ENCODE assay signal across 8 mouse cellular contexts in the genomic region with DNA sequence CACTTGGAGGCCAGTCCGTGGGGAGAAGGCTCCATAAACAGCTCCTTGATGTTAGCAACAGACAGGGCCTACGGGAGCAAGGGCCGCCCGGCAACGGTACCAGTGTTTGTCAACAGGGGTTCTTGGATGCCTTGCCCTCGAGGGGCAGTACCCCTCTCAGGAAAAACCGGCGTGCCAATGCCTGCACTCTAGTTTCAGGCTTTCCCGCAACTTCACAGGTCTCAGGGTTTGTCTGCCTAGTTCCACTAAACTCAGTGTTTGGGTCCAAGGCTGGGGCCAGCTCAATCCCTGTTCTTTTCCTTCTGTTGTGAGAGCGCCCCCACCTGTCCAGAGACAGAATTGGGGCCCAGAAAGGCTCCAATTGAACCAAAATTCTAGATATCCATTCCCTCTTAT. TPM values are rescaled to one million over a fixed set of nuclear protein-coding genes. Genes with fewer than 3 reads are reported as not detected.
DNase-seq lines count a peak whose midpoint lies in the region; ATAC-seq and TF ChIP-seq lines count a peak whose summit lies in the region.

No protein-coding gene starts in this region.

- TF ChIP-seq CTCF in cortical plate, adult 2 months (IDR thresholded peaks at IDR 0.05; ENCODE audit: extremely low read depth, insufficient read depth, low read length) = peak; percentile 49
- TF ChIP-seq CTCF in spleen, adult 2 months (IDR thresholded peaks at IDR 0.05; ENCODE audit: extremely low read depth, insufficient read depth, insufficient read length, insufficient replicate concordance) = peak; percentile 55; the same call in 1 of the 2 replicates

- peak overlapping the region; percentile 77 for H3K9ac ChIP-seq in intestine, embryonic 16.5 days (ENCODE audit: low read depth, low read length)

- H3K4me3 ChIP-seq in cortical plate, adult 2 months (ENCODE audit: insufficient read depth, low read length) = peak overlapping the region; percentile 50
- H3K4me3 ChIP-seq in intestine, embryonic 16.5 days (ENCODE audit: low read length) = peak overlapping the region; percentile 68
- H3K4me3 ChIP-seq in limb, embryonic 10.5 days = peak overlapping the region; percentile 73
- peak overlapping the region; percentile 75 for H3K4me3 ChIP-seq in midbrain, embryonic 10.5 days
- H3K4me3 ChIP-seq in spleen, adult 2 months (ENCODE audit: extremely low read depth, insufficient read depth, insufficient read length) = peak overlapping the region; percentile 72

- peak overlapping the region; percentile 83 for H3K4me2 ChIP-seq in intestine, embryonic 16.5 days (ENCODE audit: low read depth, low read length)

- DNase-seq in ovary, adult 18-20 months (ENCODE audit: low spot score) = peak; percentile 60
- no peak for DNase-seq in ovary, postnatal 10 days (ENCODE audit: low spot score)
- peak; percentile 81 for DNase-seq in gastrocnemius, postnatal 14 days
- no peak for DNase-seq in limb, embryonic 10.5 days (ENCODE audit: low spot score)
- DNase-seq in midbrain, embryonic 10.5 days (ENCODE audit: low spot score) = peak; percentile 80
- peak; percentile 50 to 63 for DNase-seq in spleen, adult 2 months (ENCODE audit: low read depth in 1 of 2, low spot score in 2 of 2)

- intact Hi-C loops in gastrocnemius, postnatal 14 days (cut with DNase I; ENCODE audit: low total_unique reads) = no loop called here

- no peaks in the 10 kb centered on the region for H3K27me3 ChIP-seq in intestine, embryonic 16.5 days (replicated peaks; ENCODE audit: control insufficient read depth, insufficient read depth, low read length)
- no peaks in the 10 kb centered on the region for H3K27me3 ChIP-seq in limb, embryonic 10.5 days (ENCODE audit: low read depth, poor library complexity, severe bottlenecking)
- no peaks in the 10 kb centered on the region for H3K27me3 ChIP-seq in midbrain, embryonic 10.5 days (ENCODE audit: low read depth, poor library complexity, severe bottlenecking)
- no peaks in the 10 kb centered on the region for H3K27me3 ChIP-seq in spleen, adult 2 months (ENCODE audit: control insufficient read depth, insufficient read depth, low read length)

- ATAC-seq in intestine, embryonic 16.5 days = peak; percentile 58

- H3K36me3 ChIP-seq in intestine, embryonic 16.5 days (ENCODE audit: control insufficient read depth, insufficient read depth, low read length) = peaks cover 20% of the 10 kb centered on the region
- H3K36me3 ChIP-seq in limb, embryonic 10.5 days = peaks cover 71% of the 10 kb centered on the region
- H3K36me3 ChIP-seq in midbrain, embryonic 10.5 days = peaks cover 77% of the 10 kb centered on the region
- H3K36me3 ChIP-seq in spleen, adult 2 months (ENCODE audit: control insufficient read depth, insufficient read depth, low read length) = peaks cover 12% of the 10 kb centered on the region

- peaks cover 1% of the 10 kb centered on the region; the same call in 1 of the 2 replicates for H3K4me1 ChIP-seq in cortical plate, adult 2 months (ENCODE audit: control insufficient read depth, insufficient read depth, low read length)
- peaks cover 17% of the 10 kb centered on the region for H3K4me1 ChIP-seq in intestine, embryonic 16.5 days (ENCODE audit: control insufficient read depth, insufficient read depth, low read length)
- peaks cover 33% of the 10 kb centered on the region for H3K4me1 ChIP-seq in limb, embryonic 10.5 days
- peaks cover 44% of the 10 kb centered on the region for H3K4me1 ChIP-seq in midbrain, embryonic 10.5 days
- peaks cover 7% of the 10 kb centered on the region for H3K4me1 ChIP-seq in spleen, adult 2 months (ENCODE audit: control insufficient read depth, insufficient read depth, insufficient read length)

- no peaks in the 10 kb centered on the region for H3K9me3 ChIP-seq in intestine, embryonic 16.5 days (ENCODE audit: control insufficient read depth, low read length)
- H3K9me3 ChIP-seq in limb, embryonic 10.5 days (replicated peaks) = no peaks in the 10 kb centered on the region
- no peaks in the 10 kb centered on the region for H3K9me3 ChIP-seq in midbrain, embryonic 10.5 days (replicated peaks)

- TF ChIP-seq POLR2A in cortical plate, adult 2 months (IDR thresholded peaks at IDR 0.05; ENCODE audit: extremely low read depth, insufficient read depth, low read length) = no peak
- no peak for TF ChIP-seq POLR2A in spleen, adult 2 months (IDR thresholded peaks at IDR 0.05; ENCODE audit: low read depth, low read length)

- under 1% methylated on average over 10 of the region's 10 CpGs for WGBS in intestine, embryonic 16.5 days
- under 1% methylated on average over 10 of the region's 10 CpGs for WGBS in limb, embryonic 10.5 days
- WGBS in midbrain, embryonic 10.5 days = under 1% methylated on average over 10 of the region's 10 CpGs
- WGBS in spleen, adult 2 months = 3% methylated on average over 10 of the region's 10 CpGs

- H3K27ac ChIP-seq in cortical plate, adult 2 months (ENCODE audit: insufficient read depth, low read length) = no peak overlapping the region
- peak overlapping the region; percentile 91 for H3K27ac ChIP-seq in intestine, embryonic 16.5 days (ENCODE audit: low read length)
- H3K27ac ChIP-seq in limb, embryonic 10.5 days = peak overlapping the region; percentile 84
- H3K27ac ChIP-seq in midbrain, embryonic 10.5 days (replicated peaks) = peak overlapping the region; percentile 83
- peak overlapping the region; percentile 86 for H3K27ac ChIP-seq in spleen, adult 2 months (ENCODE audit: insufficient read depth, low read length)

RNA-seq across cellular contexts. Expression of gene Ppox, which starts 0.5 kb away (rescaled TPM):
- 72.1 and 76.9 TPM in 2 replicates for polyA plus RNA-seq in cortical plate, adult 2 months (2012; rRNA removed)
- total RNA-seq in gastrocnemius, postnatal 14 days (2021) = 10 to 100 TPM in 1 of 2 experiments, 1 to 10 TPM in 1; 9.6 to 11.8 TPM
- polyA plus RNA-seq in intestine, embryonic 16.5 days (2015; fragmentation: Nextera tagmentation; extraction: Ambion mirVana) = 40.2 and 40.9 TPM in 2 replicates
- polyA plus RNA-seq in limb, embryonic 10.5 days (2016; fragmentation: Nextera tagmentation; extraction: Ambion mirVana) = 48.4 and 62.3 TPM in 2 replicates
- 53.0 and 63.9 TPM in 2 replicates for polyA plus RNA-seq in midbrain, embryonic 10.5 days (2016; fragmentation: Nextera tagmentation; extraction: Ambion mirVana)
- polyA plus RNA-seq in spleen, adult 2 months (2012; rRNA removed) = 64.6 and 66.0 TPM in 2 replicates

RNA-seq across cellular contexts. Expression of gene Usp21, which starts 6.3 kb away (rescaled TPM):
- 70.2 TPM in 2 replicates for polyA plus RNA-seq in cortical plate, adult 2 months (2012; rRNA removed)
- total RNA-seq in gastrocnemius, postnatal 14 days (2021) = 10 to 100 TPM; 13.1 to 13.7 TPM
- polyA plus RNA-seq in intestine, embryonic 16.5 days (2015; fragmentation: Nextera tagmentation; extraction: Ambion mirVana) = 50.8 and 53.2 TPM in 2 replicates
- 107 and 125 TPM in 2 replicates for polyA plus RNA-seq in limb, embryonic 10.5 days (2016; fragmentation: Nextera tagmentation; extraction: Ambion mirVana)
- polyA plus RNA-seq in midbrain, embryonic 10.5 days (2016; fragmentation: Nextera tagmentation; extraction: Ambion mirVana) = 102 and 109 TPM in 2 replicates
- polyA plus RNA-seq in spleen, adult 2 months (2012; rRNA removed) = 40.9 and 46.4 TPM in 2 replicates

RNA-seq across cellular contexts. Expression of gene B4galt3, which starts 11.4 kb away (rescaled TPM):
- polyA plus RNA-seq in cortical plate, adult 2 months (2012; rRNA removed) = 73.7 and 74.1 TPM in 2 replicates
- 1 to 10 TPM; 5.9 to 9.4 TPM for total RNA-seq in gastrocnemius, postnatal 14 days (2021)
- 50.0 and 56.5 TPM in 2 replicates for polyA plus RNA-seq in intestine, embryonic 16.5 days (2015; fragmentation: Nextera tagmentation; extraction: Ambion mirVana)
- 69.0 and 75.1 TPM in 2 replicates for polyA plus RNA-seq in limb, embryonic 10.5 days (2016; fragmentation: Nextera tagmentation; extraction: Ambion mirVana)
- polyA plus RNA-seq in midbrain, embryonic 10.5 days (2016; fragmentation: Nextera tagmentation; extraction: Ambion mirVana) = 63.5 and 69.5 TPM in 2 replicates
- 59.5 and 67.8 TPM in 2 replicates for polyA plus RNA-seq in spleen, adult 2 months (2012; rRNA removed)

RNA-seq across cellular contexts. Expression of gene Ufc1, which starts 13.3 kb away (rescaled TPM):
- polyA plus RNA-seq in cortical plate, adult 2 months (2012; rRNA removed) = 93.9 and 98.8 TPM in 2 replicates
- total RNA-seq in gastrocnemius, postnatal 14 days (2021) = 10 to 100 TPM; 84.3 to 87.2 TPM
- 98.8 and 103 TPM in 2 replicates for polyA plus RNA-seq in intestine, embryonic 16.5 days (2015; fragmentation: Nextera tagmentation; extraction: Ambion mirVana)
- 99.6 and 101 TPM in 2 replicates for polyA plus RNA-seq in limb, embryonic 10.5 days (2016; fragmentation: Nextera tagmentation; extraction: Ambion mirVana)
- 102 and 108 TPM in 2 replicates for polyA plus RNA-seq in midbrain, embryonic 10.5 days (2016; fragmentation: Nextera tagmentation; extraction: Ambion mirVana)
- 9.8 and 11.1 TPM in 2 replicates for polyA plus RNA-seq in spleen, adult 2 months (2012; rRNA removed)

RNA-seq across cellular contexts. Expression of gene Ndufs2, which starts 30.3 kb away (rescaled TPM):
- 202 and 215 TPM in 2 replicates for polyA plus RNA-seq in cortical plate, adult 2 months (2012; rRNA removed)
- total RNA-seq in gastrocnemius, postnatal 14 days (2021) = 100 to 1,000 TPM; 580 to 737 TPM
- polyA plus RNA-seq in intestine, embryonic 16.5 days (2015; fragmentation: Nextera tagmentation; extraction: Ambion mirVana) = 339 and 373 TPM in 2 replicates
- polyA plus RNA-seq in limb, embryonic 10.5 days (2016; fragmentation: Nextera tagmentation; extraction: Ambion mirVana) = 308 and 312 TPM in 2 replicates
- 267 and 268 TPM in 2 replicates for polyA plus RNA-seq in midbrain, embryonic 10.5 days (2016; fragmentation: Nextera tagmentation; extraction: Ambion mirVana)
- 52.4 and 59.6 TPM in 2 replicates for polyA plus RNA-seq in spleen, adult 2 months (2012; rRNA removed)

Comparison
In these comparisons a context has a peak if more than half of its experiments do, and no peak if none do; other contexts are left out.
1. DNase-seq: peak in ovary, adult 18-20 months (single experiment), gastrocnemius, postnatal 14 days (single experiment), midbrain, embryonic 10.5 days (single experiment) and spleen, adult 2 months (2 of 2); none in ovary, postnatal 10 days (single experiment) and limb, embryonic 10.5 days (single experiment).
2. Peak in every context shown above with its lines, with median percentiles within 50 percentile points of each other: H3K4me3 ChIP-seq.